Mouse (Mus musculus) C2C12 (cell line): ENCODE measurements around the gene Exosc5.

ENCODE experiments used
- CEBPB ChIP-seq: IDR thresholded peaks from one replicate; pipeline ENCODE4 v1.6.1; 2011; ENCODE audit warnings: low read depth, mild to moderate bottlenecking, control low read depth, moderate library complexity
- CTCF ChIP-seq: IDR thresholded peaks from one replicate; pipeline ENCODE4 v1.5.1; 2011; ENCODE audit not compliant: control insufficient read depth, insufficient read depth, insufficient read length
- MAX ChIP-seq: IDR thresholded peaks from one replicate; pipeline ENCODE4 v1.6.1; 2011; ENCODE audit warnings: mild to moderate bottlenecking, control low read depth
- MYOD1 ChIP-seq: IDR thresholded peaks from one replicate; pipeline ENCODE4 v1.6.1; 2011; ENCODE audit warnings: low read depth; ENCODE audit not compliant: control insufficient read depth, insufficient read length
- USF1 ChIP-seq: IDR thresholded peaks from one replicate; pipeline ENCODE4 v1.6.1; 2011; ENCODE audit warnings: low read depth, mild to moderate bottlenecking, control low read depth, moderate library complexity

DNA sequence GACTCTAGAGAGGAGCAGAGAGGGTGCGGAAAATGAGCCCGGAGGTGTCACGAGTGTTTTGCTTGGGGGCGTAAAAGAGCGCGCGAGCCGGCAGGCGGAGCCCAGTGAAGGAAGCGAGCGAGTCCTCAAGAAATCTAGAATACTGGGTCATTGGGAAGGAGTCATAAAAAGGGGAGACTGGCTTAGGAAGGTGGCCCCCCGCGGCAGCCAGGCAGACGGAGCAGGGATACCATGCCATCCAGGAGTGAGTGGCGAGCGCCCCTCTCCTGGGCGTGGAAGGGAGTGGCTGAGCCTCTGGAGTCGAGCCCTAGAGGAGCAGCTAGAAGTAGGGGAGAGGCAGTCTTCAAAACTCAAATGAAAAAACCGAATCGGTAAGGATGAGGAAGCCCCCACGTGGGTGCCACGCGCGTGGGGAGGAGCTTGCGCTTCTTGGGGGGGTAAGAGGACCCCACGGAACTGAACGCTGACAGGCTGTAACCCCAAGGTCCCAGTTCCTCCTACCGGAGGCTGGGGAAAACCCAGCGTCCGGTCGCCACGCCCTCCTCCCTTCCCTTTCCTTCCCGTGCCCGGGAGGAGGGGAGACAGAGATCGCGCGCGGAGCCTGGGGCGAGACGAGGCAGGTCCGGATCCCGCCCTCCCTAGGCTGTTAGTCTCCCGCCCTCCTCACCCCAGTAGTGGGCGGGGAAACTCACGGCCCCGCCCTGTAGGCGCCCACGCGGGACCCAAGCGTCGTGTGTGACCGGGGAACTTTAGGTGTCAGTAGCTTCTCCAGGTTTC lies 30.0 kb downstream of the Exosc5 start:
- TF ChIP-seq CEBPB (no peak), CTCF (no peak), MAX (no peak), MYOD1 (no peak), USF1 (no peak)
